Mouse (Mus musculus): Measurements from ENCODE around the gene Slc35f5. TPM values are rescaled to one million over a fixed set of nuclear protein-coding genes. Genes with fewer than 3 reads are reported as not detected.
"Not testable (repeated sequence)": the region's sequence is repeated elsewhere in the genome, so short reads cannot be mapped to it uniquely, and the experiment has no call there.

Slc35f5 gene
- polyA plus RNA-seq (2014; fragmentation: Nextera tagmentation; extraction: Ambion mirVana): 27.9 and 29.6 TPM in 2 replicates

- ATAC-seq (ENCODE audit: insufficient read depth, low FRiP score, low TSS enrichment) (peak; percentile 96), DNase-seq (ENCODE audit: low spot score) (peak; percentile 95)
- Histone ChIP-seq H3K36me3 (ENCODE audit: control insufficient read depth, insufficient read depth, low read length) (no peaks in the 10 kb centered on the region), H3K4me1 (ENCODE audit: control insufficient read depth, insufficient read depth, low read length) (no peaks in the 10 kb centered on the region), H3K9me3 (ENCODE audit: control insufficient read depth, low read length) (no peaks in the 10 kb centered on the region), H3K4me2 (ENCODE audit: low read depth) (peak within 1 kb of the TSS; percentile 62), H3K27me3 (ENCODE audit: control insufficient read depth, insufficient read depth, low read length) (no peaks in the 10 kb centered on the region), H3K9ac (ENCODE audit: low read length) (peak within 1 kb of the TSS; percentile 84), H3K4me3 (ENCODE audit: low read depth, low read length) (peak within 1 kb of the TSS; percentile 65), H3K27ac (ENCODE audit: low read depth, low read length) (peak within 1 kb of the TSS; percentile 79)
- WGBS: under 1% methylated on average over 60 of the region's 61 CpGs
These were observed at the start of gene Slc35f5 for GRCm38 (mm10) chr1:125560259-125561192. Slc35f5 (plus strand) TSS chr1:125560595.

- Histone ChIP-seq H3K9me3 (ENCODE audit: control insufficient read depth, low read length) (no peaks in the 10 kb centered on the region), H3K4me3 (ENCODE audit: low read depth, low read length) (no peak overlapping the region), H3K4me1 (ENCODE audit: control insufficient read depth, insufficient read depth, low read length) (no peaks in the 10 kb centered on the region), H3K9ac (ENCODE audit: low read length) (no peak overlapping the region), H3K27ac (ENCODE audit: low read depth, low read length) (no peak overlapping the region), H3K36me3 (ENCODE audit: control insufficient read depth, insufficient read depth, low read length) (no peaks in the 10 kb centered on the region), H3K27me3 (ENCODE audit: control insufficient read depth, insufficient read depth, low read length) (no peaks in the 10 kb centered on the region), H3K4me2 (ENCODE audit: low read depth) (no peak overlapping the region)
- DNase-seq (ENCODE audit: low spot score) (no peak), ATAC-seq (ENCODE audit: insufficient read depth, low FRiP score, low TSS enrichment) (no peak)
- 92% methylated on average over 5 of the region's 5 CpGs for WGBS
These were observed 45.7 kb upstream of the Slc35f5 start for GRCm38 (mm10) chr1:125514706-125515105.

GRCm38 (mm10) chr1:125516910-125517659, 43.3 kb upstream of the Slc35f5 start:
- Histone ChIP-seq H3K4me3 (ENCODE audit: low read depth, low read length) (no peak overlapping the region), H3K9ac (ENCODE audit: low read length) (no peak overlapping the region), H3K27ac (ENCODE audit: low read depth, low read length) (no peak overlapping the region), H3K27me3 (ENCODE audit: control insufficient read depth, insufficient read depth, low read length) (no peaks in the 10 kb centered on the region), H3K4me1 (ENCODE audit: control insufficient read depth, insufficient read depth, low read length) (no peaks in the 10 kb centered on the region), H3K4me2 (ENCODE audit: low read depth) (no peak overlapping the region), H3K9me3 (ENCODE audit: control insufficient read depth, low read length) (no peaks in the 10 kb centered on the region), H3K36me3 (ENCODE audit: control insufficient read depth, insufficient read depth, low read length) (no peaks in the 10 kb centered on the region)
- DNase-seq (ENCODE audit: low spot score): no peak
- no peak for ATAC-seq (ENCODE audit: insufficient read depth, low FRiP score, low TSS enrichment)
- 74% methylated on average over 7 of the region's 7 CpGs for WGBS

- Histone ChIP-seq H3K9me3 (ENCODE audit: control insufficient read depth, low read length) (no peaks in the 10 kb centered on the region), H3K4me1 (ENCODE audit: control insufficient read depth, insufficient read depth, low read length) (no peaks in the 10 kb centered on the region), H3K9ac (ENCODE audit: low read length) (no peak overlapping the region), H3K4me2 (ENCODE audit: low read depth) (no peak overlapping the region), H3K27ac (ENCODE audit: low read depth, low read length) (no peak overlapping the region), H3K36me3 (ENCODE audit: control insufficient read depth, insufficient read depth, low read length) (no peaks in the 10 kb centered on the region), H3K4me3 (ENCODE audit: low read depth, low read length) (no peak overlapping the region), H3K27me3 (ENCODE audit: control insufficient read depth, insufficient read depth, low read length) (no peaks in the 10 kb centered on the region)
- no peak for DNase-seq (ENCODE audit: low spot score)
- WGBS: 64% methylated on average over 5 of the region's 5 CpGs
- ATAC-seq (ENCODE audit: insufficient read depth, low FRiP score, low TSS enrichment): no peak
These were observed 41.2 kb upstream of the Slc35f5 start for GRCm38 (mm10) chr1:125519107-125519611.

- Histone ChIP-seq H3K4me3 (ENCODE audit: low read depth, low read length) (no peak overlapping the region), H3K9ac (ENCODE audit: low read length) (no peak overlapping the region), H3K27me3 (ENCODE audit: control insufficient read depth, insufficient read depth, low read length) (no peaks in the 10 kb centered on the region), H3K4me1 (ENCODE audit: control insufficient read depth, insufficient read depth, low read length) (no peaks in the 10 kb centered on the region), H3K36me3 (ENCODE audit: control insufficient read depth, insufficient read depth, low read length) (no peaks in the 10 kb centered on the region), H3K4me2 (ENCODE audit: low read depth) (no peak overlapping the region), H3K27ac (ENCODE audit: low read depth, low read length) (no peak overlapping the region), H3K9me3 (ENCODE audit: control insufficient read depth, low read length) (no peaks in the 10 kb centered on the region)
- no peak for DNase-seq (ENCODE audit: low spot score)
- ATAC-seq (ENCODE audit: insufficient read depth, low FRiP score, low TSS enrichment): no peak
- 65% methylated on average over 7 of the region's 7 CpGs for WGBS
These were observed 34.3 kb upstream of the Slc35f5 start for GRCm38 (mm10) chr1:125525965-125526665.

GRCm38 (mm10) chr1:125526666-125527004, 33.8 kb upstream of the Slc35f5 start:
- DNase-seq (ENCODE audit: low spot score): no peak
- Histone ChIP-seq H3K27me3 (ENCODE audit: control insufficient read depth, insufficient read depth, low read length) (no peaks in the 10 kb centered on the region), H3K9ac (ENCODE audit: low read length) (no peak overlapping the region), H3K4me3 (ENCODE audit: low read depth, low read length) (no peak overlapping the region), H3K4me2 (ENCODE audit: low read depth) (no peak overlapping the region), H3K9me3 (ENCODE audit: control insufficient read depth, low read length) (no peaks in the 10 kb centered on the region), H3K4me1 (ENCODE audit: control insufficient read depth, insufficient read depth, low read length) (no peaks in the 10 kb centered on the region), H3K36me3 (ENCODE audit: control insufficient read depth, insufficient read depth, low read length) (no peaks in the 10 kb centered on the region), H3K27ac (ENCODE audit: low read depth, low read length) (no peak overlapping the region)
- WGBS: 94% methylated on average over 1 of the region's 1 CpGs
- ATAC-seq (ENCODE audit: insufficient read depth, low FRiP score, low TSS enrichment): no peak

GRCm38 (mm10) chr1:125527364-125527763, 33.0 kb upstream of the Slc35f5 start:
- DNase-seq (ENCODE audit: low spot score) (no peak), ATAC-seq (ENCODE audit: insufficient read depth, low FRiP score, low TSS enrichment) (no peak)
- H3K36me3 ChIP-seq (ENCODE audit: control insufficient read depth, insufficient read depth, low read length): no peaks in the 10 kb centered on the region
- no peaks in the 10 kb centered on the region for H3K27me3 ChIP-seq (ENCODE audit: control insufficient read depth, insufficient read depth, low read length)
- 83% methylated on average over 3 of the region's 3 CpGs for WGBS
- no peaks in the 10 kb centered on the region for H3K4me1 ChIP-seq (ENCODE audit: control insufficient read depth, insufficient read depth, low read length)
- H3K4me3 ChIP-seq (ENCODE audit: low read depth, low read length): no peak overlapping the region
- H3K9ac ChIP-seq (ENCODE audit: low read length): no peak overlapping the region
- no peaks in the 10 kb centered on the region for H3K9me3 ChIP-seq (ENCODE audit: control insufficient read depth, low read length)
- H3K27ac ChIP-seq (ENCODE audit: low read depth, low read length): no peak overlapping the region
- no peak overlapping the region for H3K4me2 ChIP-seq (ENCODE audit: low read depth)

GRCm38 (mm10) chr1:125533180-125533912, 27.0 kb upstream of the Slc35f5 start:
- H3K4me1 ChIP-seq (ENCODE audit: control insufficient read depth, insufficient read depth, low read length); H3K9me3 ChIP-seq (ENCODE audit: control insufficient read depth, low read length); H3K36me3 ChIP-seq (ENCODE audit: control insufficient read depth, insufficient read depth, low read length); H3K4me3 ChIP-seq (ENCODE audit: low read depth, low read length); H3K4me2 ChIP-seq (ENCODE audit: low read depth); ATAC-seq (ENCODE audit: insufficient read depth, low FRiP score, low TSS enrichment); H3K27ac ChIP-seq (ENCODE audit: low read depth, low read length); H3K27me3 ChIP-seq (ENCODE audit: control insufficient read depth, insufficient read depth, low read length); DNase-seq (ENCODE audit: low spot score); H3K9ac ChIP-seq (ENCODE audit: low read length): not testable (repeated sequence)
- 81% methylated on average over 10 of the region's 10 CpGs for WGBS

All from neural tube, embryonic 11.5 days (tissue).